Mouse (Mus musculus) kidney, adult 11 months (tissue): ENCODE measurements around the gene Fgf15.
"Not testable (repeated sequence)": the region's sequence is repeated elsewhere in the genome, so short reads cannot be mapped to it uniquely, and the experiment has no call there.

ENCODE experiments used
- DNase-seq: peaks from one replicate; pipeline ENCODE4 v3.0.0; 2022

The Fgf15 gene

GRCm38 (mm10) chr7:144896294-144897218 lies at the start of gene Fgf15:
Gene Fgf15, plus strand, starts transcription at chr7:144896531.
- no peak for DNase-seq

GRCm38 (mm10) chr7:144847067-144847466 lies 49.3 kb upstream of the Fgf15 start, which contains the start of gene Fgf4:
Gene Fgf4, plus strand, starts transcription at chr7:144847367.
- no peak for DNase-seq

GRCm38 (mm10) chr7:144851321-144851720 lies 45.0 kb upstream of the Fgf15 start:
- DNase-seq = no peak

- DNase-seq = no peak
These were observed 41.4 kb upstream of the Fgf15 start for GRCm38 (mm10) chr7:144854966-144855365.

- no peak for DNase-seq
These were observed 39.2 kb upstream of the Fgf15 start for GRCm38 (mm10) chr7:144857158-144857557.

GRCm38 (mm10) chr7:144857826-144858342 lies 38.4 kb upstream of the Fgf15 start:
- no peak for DNase-seq

- no peak for DNase-seq
These were observed 37.6 kb upstream of the Fgf15 start for GRCm38 (mm10) chr7:144858702-144859101.

- DNase-seq = no peak
These were observed 35.1 kb upstream of the Fgf15 start for GRCm38 (mm10) chr7:144861056-144861768.

- no peak for DNase-seq
These were observed 34.6 kb upstream of the Fgf15 start for GRCm38 (mm10) chr7:144861769-144862070.

GRCm38 (mm10) chr7:144862126-144862525 lies 34.2 kb upstream of the Fgf15 start:
- DNase-seq = no peak

GRCm38 (mm10) chr7:144862712-144863111 lies 33.6 kb upstream of the Fgf15 start:
- no peak for DNase-seq

- DNase-seq = no peak
These were observed 33.1 kb upstream of the Fgf15 start for GRCm38 (mm10) chr7:144863196-144863595.

- DNase-seq = no peak
These were observed 32.1 kb upstream of the Fgf15 start for GRCm38 (mm10) chr7:144864160-144864670.

GRCm38 (mm10) chr7:144867161-144867560 lies 29.2 kb upstream of the Fgf15 start:
- DNase-seq = no peak

- no peak for DNase-seq
These were observed 28.7 kb upstream of the Fgf15 start for GRCm38 (mm10) chr7:144867602-144868001.

GRCm38 (mm10) chr7:144872420-144872819 lies 23.9 kb upstream of the Fgf15 start:
- no peak for DNase-seq

- DNase-seq = no peak
These were observed 23.2 kb upstream of the Fgf15 start for GRCm38 (mm10) chr7:144873160-144873559.

- no peak for DNase-seq
These were observed 22.1 kb upstream of the Fgf15 start for GRCm38 (mm10) chr7:144874226-144874625.

GRCm38 (mm10) chr7:144878401-144878800 lies 17.9 kb upstream of the Fgf15 start:
- no peak for DNase-seq

GRCm38 (mm10) chr7:144883106-144883505 lies 13.2 kb upstream of the Fgf15 start:
- no peak for DNase-seq

- no peak for DNase-seq
These were observed 8.7 kb upstream of the Fgf15 start for GRCm38 (mm10) chr7:144887672-144888071.

- DNase-seq = no peak
These were observed 7.6 kb upstream of the Fgf15 start for GRCm38 (mm10) chr7:144888564-144889299.

GRCm38 (mm10) chr7:144890661-144891060 lies 5.7 kb upstream of the Fgf15 start:
- not testable (repeated sequence) for DNase-seq
